Mouse (Mus musculus): ENCODE measurements around the gene Abcc3. TPM values are rescaled to one million over a fixed set of nuclear protein-coding genes. Genes with fewer than 3 reads are reported as not detected.

Gene Abcc3
- polyA plus RNA-seq, 1 experiment from 2014 or later = 0.69 TPM

Other genes with a start within 250 kb of the Abcc3 start
- gene Tob1, start 181.5 kb downstream of the Abcc3 start, polyA plus RNA-seq (2016; fragmentation: Nextera tagmentation; extraction: Ambion mirVana) = 32.9 TPM in 2 replicates
- 11.8 and 13.9 TPM in 2 replicates for gene Wfikkn2, start 147.0 kb downstream of the Abcc3 start, polyA plus RNA-seq (2016; fragmentation: Nextera tagmentation; extraction: Ambion mirVana)
- not detected in 2 replicates for gene Gm21885, start 111.1 kb downstream of the Abcc3 start, polyA plus RNA-seq (2016; fragmentation: Nextera tagmentation; extraction: Ambion mirVana)
- 143 and 146 TPM in 2 replicates for gene Luc7l3, start 71.0 kb downstream of the Abcc3 start, polyA plus RNA-seq (2016; fragmentation: Nextera tagmentation; extraction: Ambion mirVana)
- 25.5 and 35.8 TPM in 2 replicates for gene Ankrd40, start 65.0 kb downstream of the Abcc3 start, polyA plus RNA-seq (2016; fragmentation: Nextera tagmentation; extraction: Ambion mirVana)
- 31.6 and 37.2 TPM in 2 replicates for gene Cacna1g, start 81.2 kb upstream of the Abcc3 start, polyA plus RNA-seq (2016; fragmentation: Nextera tagmentation; extraction: Ambion mirVana)
- gene Spata20, start 93.2 kb upstream of the Abcc3 start, polyA plus RNA-seq (2016; fragmentation: Nextera tagmentation; extraction: Ambion mirVana) = 0.29 and 0.43 TPM in 2 replicates
- gene Epn3, start 107.0 kb upstream of the Abcc3 start, polyA plus RNA-seq (2016; fragmentation: Nextera tagmentation; extraction: Ambion mirVana) = 2.7 and 4.2 TPM in 2 replicates
- gene Mycbpap, start 128.7 kb upstream of the Abcc3 start, polyA plus RNA-seq (2016; fragmentation: Nextera tagmentation; extraction: Ambion mirVana) = 2.5 and 3.7 TPM in 2 replicates
- gene Rsad1, start 156.3 kb upstream of the Abcc3 start, polyA plus RNA-seq (2016; fragmentation: Nextera tagmentation; extraction: Ambion mirVana) = 5.0 and 5.7 TPM in 2 replicates
- gene Chad, start 172.1 kb upstream of the Abcc3 start, polyA plus RNA-seq (2016; fragmentation: Nextera tagmentation; extraction: Ambion mirVana) = 2.0 and 3.6 TPM in 2 replicates
- gene Acsf2, start 208.9 kb upstream of the Abcc3 start, polyA plus RNA-seq (2016; fragmentation: Nextera tagmentation; extraction: Ambion mirVana) = 5.5 and 5.9 TPM in 2 replicates
- 222 and 225 TPM in 2 replicates for gene Lrrc59, start 236.8 kb upstream of the Abcc3 start, polyA plus RNA-seq (2016; fragmentation: Nextera tagmentation; extraction: Ambion mirVana)